Mouse (Mus musculus) liver, adult (tissue): Measurements from ENCODE around the gene Cdc37l1.

Experiments
- GATA4 ChIP-seq: IDR thresholded peaks from 2 replicates; pipeline ENCODE4 v1.6.1; 2014; ENCODE audit warnings: mild to moderate bottlenecking, low read length; ENCODE audit not compliant: insufficient replicate concordance

The Cdc37l1 gene

GRCm38 (mm10) chr19:28990194-28990589, at the start of gene Cdc37l1:
Gene Cdc37l1 (plus strand): TSS chr19:28990352.
- 0 out of 2 replicates have a peak, but pooled peaks have one; percentile 17 for TF ChIP-seq GATA4

GRCm38 (mm10) chr19:28941271-28941670, 48.9 kb upstream of the Cdc37l1 start:
- TF ChIP-seq GATA4: no peak

GRCm38 (mm10) chr19:28946782-28947181, 43.4 kb upstream of the Cdc37l1 start:
- no peak for TF ChIP-seq GATA4

- TF ChIP-seq GATA4: no peak
Measured at GRCm38 (mm10) chr19:28947311-28947710, 42.8 kb upstream of the Cdc37l1 start.

GRCm38 (mm10) chr19:28951251-28951650, 38.9 kb upstream of the Cdc37l1 start:
- no peak for TF ChIP-seq GATA4

GRCm38 (mm10) chr19:28963113-28963512, 27.0 kb upstream of the Cdc37l1 start:
- TF ChIP-seq GATA4: no peak

- TF ChIP-seq GATA4: no peak
Measured at GRCm38 (mm10) chr19:28963513-28963841, 26.7 kb upstream of the Cdc37l1 start.

GRCm38 (mm10) chr19:28963842-28964551, 26.2 kb upstream of the Cdc37l1 start, which contains the start of gene Plpp6:
Gene Plpp6 (plus strand): TSS chr19:28963953.
- TF ChIP-seq GATA4: no peak

- TF ChIP-seq GATA4: no peak
Measured at GRCm38 (mm10) chr19:28964552-28964903, 25.6 kb upstream of the Cdc37l1 start.

- TF ChIP-seq GATA4: no peak
Measured at GRCm38 (mm10) chr19:28967652-28968051, 22.5 kb upstream of the Cdc37l1 start, which contains the start of gene 4430402I18Rik. Gene 4430402I18Rik (minus strand): TSS chr19:28967800.

- TF ChIP-seq GATA4: no peak
Measured at GRCm38 (mm10) chr19:28968178-28968577, 22.0 kb upstream of the Cdc37l1 start.

GRCm38 (mm10) chr19:28969231-28969630, 20.9 kb upstream of the Cdc37l1 start:
- no peak for TF ChIP-seq GATA4

GRCm38 (mm10) chr19:28970251-28970650, 19.9 kb upstream of the Cdc37l1 start:
- TF ChIP-seq GATA4: no peak

GRCm38 (mm10) chr19:28974862-28975611, 15.1 kb upstream of the Cdc37l1 start:
- TF ChIP-seq GATA4: peak; percentile 23; the same call in 1 of the 2 replicates

GRCm38 (mm10) chr19:28982617-28983016, 7.5 kb upstream of the Cdc37l1 start:
- no peak for TF ChIP-seq GATA4

- TF ChIP-seq GATA4: no peak
Measured at GRCm38 (mm10) chr19:28989515-28989914, 637 bp upstream of the Cdc37l1 start.
